Mouse (Mus musculus) heart, postnatal 0 days (tissue): ENCODE measurements at regions not wholly inside any gene's neighbourhood (a gene's known extent, or its start where the extent isn't known, plus 50 kb on each side); places are given as distances from the start of the nearest gene placed in this dataset.

Experiments used
- CTCF ChIP-seq: IDR thresholded peaks from 2 replicates; pipeline ENCODE4 v1.5.1; 2016; ENCODE audit warnings: antibody characterized with exemption, control low read depth, low read depth
- EP300 ChIP-seq: IDR thresholded peaks from 2 replicates; pipeline ENCODE4 v1.6.1; 2016; ENCODE audit warnings: antibody characterized with exemption, low read depth

- no peak for TF ChIP-seq CTCF
- TF ChIP-seq EP300, result no peak
These were observed 287.6 kb upstream of the Sash1 start for GRCm38 (mm10) chr10:9173509-9173908.
